Mouse (Mus musculus): ENCODE data around the gene Stpg2.

GRCm38 (mm10) chr3:139193917-139194316 lies 11.6 kb upstream of the Stpg2 start:
- TF ChIP-seq CTCF (IDR thresholded peaks at IDR 0.05; ENCODE audit: control insufficient read depth, insufficient read depth, insufficient replicate concordance, low read depth, low read length): no peak
- TF ChIP-seq POLR2A (IDR thresholded peaks at IDR 0.05; ENCODE audit: control insufficient read depth, low read depth, low read length): no peak
